Mouse (Mus musculus): Measurements from ENCODE around the gene Rftn1. TPM values are rescaled to one million over a fixed set of nuclear protein-coding genes. Genes with fewer than 3 reads are reported as not detected.
A peak's percentile ranks its signal among the peaks of the same experiment; 100 is the strongest.

Rftn1 gene
- total RNA-seq, 2 experiments from 2014 or later = 16.3 to 22.7 TPM

DNA sequence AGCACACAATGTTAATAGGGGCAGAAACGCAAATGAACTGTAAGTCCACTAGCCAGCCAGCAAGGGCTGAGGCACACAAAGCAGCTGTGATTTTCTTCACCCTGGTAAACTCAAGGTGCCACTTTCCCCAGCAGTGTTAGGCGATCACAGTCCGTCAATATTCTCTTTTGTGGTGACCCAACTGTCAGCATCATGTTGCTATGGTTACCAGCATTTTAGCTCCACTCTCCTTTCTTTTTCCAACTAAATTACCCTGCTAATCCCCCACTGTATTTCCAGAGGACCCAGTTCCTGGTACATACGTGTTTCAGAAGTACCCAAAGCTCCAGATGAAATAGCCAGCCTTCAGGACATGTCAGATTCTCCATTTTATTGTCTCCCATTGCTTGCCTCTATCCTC is 169.1 kb downstream of the Rftn1 start:
- DNase-seq = no peak

- DNase-seq = peak; percentile 29
Measured at GRCm38 (mm10) chr17:50020211-50021001, 170.1 kb downstream of the Rftn1 start.

- DNase-seq = no peak
Measured at GRCm38 (mm10) chr17:50019819-50020210, 170.7 kb downstream of the Rftn1 start.

GRCm38 (mm10) chr17:50019090-50019489 is 171.4 kb downstream of the Rftn1 start:
- no peak for DNase-seq

GRCm38 (mm10) chr17:50014708-50015107 is 175.8 kb downstream of the Rftn1 start:
- DNase-seq = no peak

GRCm38 (mm10) chr17:50013848-50014247 is 176.6 kb downstream of the Rftn1 start:
- no peak for DNase-seq

- DNase-seq = no peak
Measured at GRCm38 (mm10) chr17:50010096-50010495, 180.4 kb downstream of the Rftn1 start.

GRCm38 (mm10) chr17:50006721-50007351 is 183.6 kb downstream of the Rftn1 start:
- DNase-seq = peak; percentile 42

DNA sequence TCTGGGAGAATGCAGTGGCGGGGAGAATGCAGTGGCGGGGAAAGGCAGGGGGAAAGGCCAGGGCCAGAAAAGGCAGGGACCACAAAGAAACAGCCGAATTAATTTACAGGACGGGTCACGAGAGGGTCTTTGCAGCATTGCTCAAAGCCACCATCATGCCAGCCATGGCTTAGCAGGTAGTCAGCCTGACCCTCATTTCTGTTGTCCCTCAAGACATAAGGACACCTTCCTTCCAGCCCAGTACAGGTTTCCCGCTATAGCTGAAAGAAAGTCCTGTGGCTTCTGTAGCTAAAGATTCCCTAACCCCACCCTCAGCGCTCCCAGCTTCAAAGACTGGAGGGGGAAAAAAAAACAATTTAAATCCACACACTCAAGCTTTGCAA is 184.1 kb downstream of the Rftn1 start:
- DNase-seq = no peak

DNA sequence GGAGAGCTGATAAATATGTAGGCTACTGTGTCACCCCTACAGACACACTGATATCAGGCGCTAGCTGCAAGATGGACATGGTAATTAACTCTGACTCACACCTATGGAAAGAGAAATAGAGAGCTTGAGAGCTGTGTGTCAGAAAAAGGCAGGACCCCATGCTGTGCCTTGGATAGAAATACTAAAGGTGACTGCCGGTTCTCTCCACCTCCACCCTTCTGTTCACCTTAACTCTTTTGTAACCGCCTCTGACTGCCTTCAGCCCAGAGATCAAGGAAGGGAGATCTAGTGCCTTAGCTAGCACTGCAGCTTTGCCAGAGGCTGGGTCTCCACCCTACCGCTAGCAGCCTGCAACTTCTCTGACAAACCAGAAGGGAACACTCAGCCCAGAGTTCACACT is 187.3 kb downstream of the Rftn1 start:
- no peak for DNase-seq

DNA sequence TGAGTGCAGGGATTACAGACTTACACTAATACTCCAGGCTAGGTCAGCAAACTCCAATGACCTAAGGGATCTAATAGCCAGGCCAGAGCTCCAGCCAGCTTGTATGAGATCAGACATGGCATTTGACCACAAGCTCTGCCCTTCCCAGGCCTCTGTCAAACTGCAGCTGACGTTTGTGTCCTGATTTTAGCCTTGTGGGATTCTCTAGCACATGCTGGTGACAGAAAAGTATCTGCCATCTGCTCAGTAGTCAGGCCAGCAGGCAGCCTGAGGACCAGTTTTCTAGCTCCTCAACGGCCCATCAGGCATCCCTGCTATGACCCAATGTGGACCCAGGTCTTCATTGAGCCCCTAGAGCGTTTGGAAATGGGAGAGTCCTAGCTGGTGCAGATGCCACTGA is 188.3 kb downstream of the Rftn1 start:
- DNase-seq = no peak

DNA sequence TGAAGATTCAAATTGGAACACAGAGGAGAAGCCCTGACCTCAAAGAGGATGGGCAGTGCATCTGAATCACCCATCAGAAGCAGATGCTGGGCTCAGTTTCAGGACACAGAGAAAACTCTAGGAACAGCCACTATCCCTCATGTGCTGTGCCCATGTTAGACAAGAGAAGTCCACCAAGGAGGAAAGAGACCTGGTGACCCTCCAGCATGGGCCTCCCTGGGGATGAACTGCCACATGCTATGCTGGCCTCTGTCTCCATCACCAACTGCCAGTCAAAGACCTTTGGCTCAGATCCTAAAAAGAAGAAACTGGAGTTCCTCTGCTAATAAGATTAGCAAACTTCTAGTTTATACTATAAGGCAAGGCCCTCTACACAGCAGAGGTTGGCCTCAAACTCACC is 188.7 kb downstream of the Rftn1 start:
- DNase-seq = no peak

DNA sequence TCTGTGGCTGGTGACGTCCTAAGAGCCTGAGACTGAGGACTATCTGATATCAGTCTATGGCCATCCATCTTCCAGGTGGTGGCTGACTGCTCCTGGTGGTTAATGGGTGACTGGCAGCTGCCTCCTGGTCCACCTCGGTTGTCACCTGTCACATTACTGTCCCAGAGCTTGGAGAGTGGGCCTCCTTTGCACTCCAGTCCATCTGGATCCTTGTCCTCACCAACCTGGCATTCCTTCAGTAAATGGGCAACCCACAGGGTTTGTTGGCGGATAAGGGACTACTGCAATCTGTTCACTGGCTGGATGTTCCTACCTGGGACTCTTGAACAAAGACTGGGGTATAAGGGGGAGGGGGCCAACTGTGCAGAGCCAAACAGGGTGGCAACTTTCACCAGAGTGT is 189.9 kb downstream of the Rftn1 start:
- no peak for DNase-seq

- DNase-seq = no peak
Measured at GRCm38 (mm10) chr17:49996626-49997152, 193.8 kb downstream of the Rftn1 start.

DNA sequence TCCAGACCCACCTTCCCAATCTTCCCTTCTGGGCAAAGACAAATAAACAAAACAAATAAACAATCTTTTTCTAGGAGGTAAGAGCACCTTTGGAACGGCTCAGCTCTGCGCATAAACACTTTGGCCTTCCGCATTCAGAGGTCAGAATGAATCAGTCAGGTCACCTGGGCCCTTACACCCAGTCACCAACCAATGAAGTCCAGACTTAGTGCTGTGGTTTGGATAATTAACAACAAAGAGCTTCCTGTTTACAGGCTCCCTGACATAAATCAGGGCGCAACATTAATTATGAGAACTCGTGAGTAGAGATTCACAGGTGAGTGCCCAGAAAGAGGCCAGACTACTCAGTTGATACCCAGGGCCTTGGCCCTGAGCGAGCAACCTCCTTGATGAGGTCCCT is 194.4 kb downstream of the Rftn1 start:
- DNase-seq = no peak

DNA sequence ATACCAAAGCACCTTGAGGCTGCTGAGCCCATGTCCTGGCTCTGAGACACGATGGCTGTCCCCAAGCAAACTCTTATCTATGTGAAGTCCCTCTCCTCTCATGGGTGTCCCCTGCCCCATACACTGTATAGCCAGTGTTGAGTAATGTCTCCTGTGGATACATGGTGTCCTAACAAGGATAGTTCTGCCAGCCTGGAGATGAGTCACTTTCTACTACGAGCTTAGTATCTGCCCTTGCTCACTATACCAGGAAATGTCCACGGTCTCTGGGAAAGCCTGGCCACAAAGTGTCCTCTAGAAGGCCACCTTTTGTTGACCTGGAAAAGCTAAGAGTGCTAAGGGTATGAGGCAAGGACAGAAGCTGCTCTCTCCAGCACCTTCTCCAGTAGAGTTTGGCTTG is 195.2 kb downstream of the Rftn1 start:
- no peak for DNase-seq

GRCm38 (mm10) chr17:49993631-49994030 is 196.8 kb downstream of the Rftn1 start:
- no peak for DNase-seq

DNA sequence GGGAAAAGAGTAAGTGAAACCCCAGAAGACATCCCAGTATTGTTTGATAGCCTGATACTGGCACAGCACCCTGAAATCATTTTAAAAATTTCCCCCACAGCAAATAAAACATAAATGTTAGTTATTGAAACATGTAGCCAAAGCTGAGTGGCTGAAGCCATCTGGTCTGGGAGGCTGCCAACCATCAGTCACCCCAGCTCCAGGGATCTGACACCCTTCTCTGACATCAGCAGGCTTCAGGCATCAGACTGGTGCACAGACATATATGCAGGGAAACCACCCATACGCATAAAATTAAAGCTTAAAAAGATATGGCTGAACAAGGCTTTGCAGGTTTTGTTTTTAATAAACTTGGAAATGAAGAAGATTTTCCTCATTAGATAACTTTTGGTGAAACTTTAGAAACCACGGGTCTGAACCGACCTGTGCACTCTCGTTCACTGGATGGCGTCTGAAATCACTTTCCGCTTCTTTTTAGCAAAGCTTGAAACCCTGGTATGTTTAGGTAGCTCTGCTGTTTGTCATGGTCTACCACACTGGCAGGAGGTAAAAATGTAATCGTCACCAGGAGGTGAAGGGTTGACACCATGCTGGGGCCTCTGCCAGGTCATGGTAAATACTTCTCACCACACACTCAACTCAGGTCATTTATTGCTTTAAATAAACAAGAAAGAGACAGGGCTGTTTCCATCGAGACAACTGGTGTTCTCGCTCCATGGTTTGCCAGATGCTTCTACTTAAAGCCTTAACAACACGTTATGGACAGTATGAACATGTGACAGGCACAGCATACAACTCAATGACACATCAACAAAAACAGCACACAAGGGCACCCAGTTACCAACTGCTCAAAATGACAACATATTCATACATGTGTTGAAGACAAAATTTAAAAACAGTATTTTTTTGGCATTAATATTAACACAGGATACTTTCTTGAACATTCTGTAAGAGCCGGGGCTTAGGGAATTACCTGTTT is 197.6 kb downstream of the Rftn1 start:
- DNase-seq = no peak

DNA sequence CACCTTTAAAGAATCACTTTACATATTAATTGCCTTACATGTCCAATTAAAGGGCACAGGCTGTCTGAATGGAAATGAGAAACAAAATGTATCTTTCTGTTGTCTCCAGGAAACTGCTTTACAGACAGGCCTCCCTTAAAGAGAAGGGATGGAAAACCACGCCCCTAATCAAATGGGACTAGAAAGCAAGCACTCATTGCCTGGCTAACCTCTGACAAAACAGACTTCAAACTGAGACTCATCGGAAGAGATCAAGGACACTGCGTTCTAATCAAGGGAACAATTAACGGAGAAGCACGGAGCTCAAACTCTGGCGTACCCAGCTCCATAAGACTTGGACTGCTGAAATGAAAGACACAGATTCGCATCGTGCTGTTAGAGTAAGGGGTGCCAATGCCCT is 200.9 kb downstream of the Rftn1 start:
- DNase-seq = no peak

- no peak for DNase-seq
Measured at GRCm38 (mm10) chr17:49987095-49987494, 203.4 kb downstream of the Rftn1 start.

DNA sequence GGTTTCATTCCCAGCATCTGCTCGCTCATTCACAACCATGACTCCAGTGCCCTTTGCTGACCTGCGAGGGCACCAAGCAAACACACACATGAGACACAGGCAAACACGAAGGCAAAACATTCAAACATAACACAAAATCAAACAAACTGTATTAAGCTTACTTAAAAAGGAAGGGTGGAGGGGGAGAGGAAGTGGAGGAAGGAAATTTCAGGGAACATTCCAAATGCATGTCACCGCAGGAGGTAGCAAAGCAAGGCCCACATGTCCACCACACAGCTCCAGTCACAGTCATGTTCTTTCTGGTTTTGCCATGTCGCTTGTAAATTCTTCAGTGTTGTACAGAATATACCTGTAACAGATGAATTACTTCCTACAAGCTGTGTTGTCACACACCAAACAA is 207.0 kb downstream of the Rftn1 start:
- no peak for DNase-seq

GRCm38 (mm10) chr17:49982611-49983390 is 207.7 kb downstream of the Rftn1 start:
- DNase-seq = no peak

Data from adrenal gland, postnatal 10 days (tissue).